Mouse (Mus musculus): ENCODE measurements around the gene Man1c1. TPM values are rescaled to one million over a fixed set of nuclear protein-coding genes. Genes with fewer than 3 reads are reported as not detected.

Gene Man1c1
- polyA plus RNA-seq, 2 experiments, result 5.1 to 9.1 TPM

DNA sequence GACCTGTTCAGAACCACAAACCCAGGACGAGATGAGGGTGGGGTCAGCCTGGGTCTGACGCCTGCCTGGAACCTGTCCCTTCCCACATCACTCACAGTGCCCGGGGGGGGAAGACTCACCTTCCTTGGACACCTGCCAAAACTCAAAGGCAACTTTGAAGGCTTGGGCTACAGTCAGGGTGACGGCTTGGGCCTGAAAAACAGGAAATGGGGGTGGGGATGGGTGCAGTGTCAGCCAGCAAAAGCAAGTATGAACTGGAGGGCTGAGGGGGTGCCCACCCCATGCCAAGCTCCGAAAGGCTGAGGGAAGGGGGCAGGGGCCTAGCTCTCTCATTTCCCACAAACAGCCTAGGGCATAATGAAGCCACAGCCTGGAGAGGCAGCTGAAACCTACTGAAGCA lies 46.2 kb upstream of the Man1c1 start:
- peaks cover 66% of the 10 kb centered on the region for H3K36me3 ChIP-seq (ENCODE audit: control insufficient read depth, insufficient read depth, low read length)

GRCm38 (mm10) chr4:134749301-134750030 lies 45.4 kb upstream of the Man1c1 start:
- ATAC-seq (ENCODE audit: low FRiP score, low read depth) (no peak), DNase-seq (ENCODE audit: low spot score) (no peak)
- Histone ChIP-seq H3K36me3 (ENCODE audit: control insufficient read depth, insufficient read depth, low read length) (peaks cover 62% of the 10 kb centered on the region), H3K27me3 (ENCODE audit: control insufficient read depth, insufficient read depth, low read length) (no peaks in the 10 kb centered on the region), H3K27ac (replicated peaks; ENCODE audit: low read depth, low read length) (no peak overlapping the region), H3K4me1 (ENCODE audit: control insufficient read depth, insufficient read depth, low read length) (peaks cover 21% of the 10 kb centered on the region), H3K9me3 (ENCODE audit: control insufficient read depth, low read length) (no peaks in the 10 kb centered on the region), H3K4me3 (replicated peaks; ENCODE audit: low read length) (no peak overlapping the region), H3K4me2 (replicated peaks; ENCODE audit: low read depth, low read length, severe bottlenecking) (no peak overlapping the region), H3K9ac (ENCODE audit: low read depth, low read length, severe bottlenecking) (no peak overlapping the region)
- TF ChIP-seq POLR2A (IDR thresholded peaks at IDR 0.05; ENCODE audit: borderline replicate concordance, extremely low read depth, insufficient read depth, insufficient read length), result no peak
- WGBS, result 65% methylated on average over 21 of the region's 21 CpGs

More for the DNA sequence above, 46.2 kb upstream of the Man1c1 start:
- H3K4me3 ChIP-seq (replicated peaks; ENCODE audit: low read length), result no peak overlapping the region
- no peak for TF ChIP-seq POLR2A (IDR thresholded peaks at IDR 0.05; ENCODE audit: borderline replicate concordance, extremely low read depth, insufficient read depth, insufficient read length)
- no peaks in the 10 kb centered on the region for H3K9me3 ChIP-seq (ENCODE audit: control insufficient read depth, low read length)
- ATAC-seq (ENCODE audit: low FRiP score, low read depth) (no peak), DNase-seq (ENCODE audit: low spot score) (no peak)
- no peaks in the 10 kb centered on the region for H3K27me3 ChIP-seq (ENCODE audit: control insufficient read depth, insufficient read depth, low read length)
- no peak overlapping the region for H3K27ac ChIP-seq (replicated peaks; ENCODE audit: low read depth, low read length)
- H3K9ac ChIP-seq (ENCODE audit: low read depth, low read length, severe bottlenecking), result no peak overlapping the region
- peaks cover 24% of the 10 kb centered on the region for H3K4me1 ChIP-seq (ENCODE audit: control insufficient read depth, insufficient read depth, low read length)
- H3K4me2 ChIP-seq (replicated peaks; ENCODE audit: low read depth, low read length, severe bottlenecking), result no peak overlapping the region
- 43% methylated on average over 5 of the region's 5 CpGs for WGBS

DNA sequence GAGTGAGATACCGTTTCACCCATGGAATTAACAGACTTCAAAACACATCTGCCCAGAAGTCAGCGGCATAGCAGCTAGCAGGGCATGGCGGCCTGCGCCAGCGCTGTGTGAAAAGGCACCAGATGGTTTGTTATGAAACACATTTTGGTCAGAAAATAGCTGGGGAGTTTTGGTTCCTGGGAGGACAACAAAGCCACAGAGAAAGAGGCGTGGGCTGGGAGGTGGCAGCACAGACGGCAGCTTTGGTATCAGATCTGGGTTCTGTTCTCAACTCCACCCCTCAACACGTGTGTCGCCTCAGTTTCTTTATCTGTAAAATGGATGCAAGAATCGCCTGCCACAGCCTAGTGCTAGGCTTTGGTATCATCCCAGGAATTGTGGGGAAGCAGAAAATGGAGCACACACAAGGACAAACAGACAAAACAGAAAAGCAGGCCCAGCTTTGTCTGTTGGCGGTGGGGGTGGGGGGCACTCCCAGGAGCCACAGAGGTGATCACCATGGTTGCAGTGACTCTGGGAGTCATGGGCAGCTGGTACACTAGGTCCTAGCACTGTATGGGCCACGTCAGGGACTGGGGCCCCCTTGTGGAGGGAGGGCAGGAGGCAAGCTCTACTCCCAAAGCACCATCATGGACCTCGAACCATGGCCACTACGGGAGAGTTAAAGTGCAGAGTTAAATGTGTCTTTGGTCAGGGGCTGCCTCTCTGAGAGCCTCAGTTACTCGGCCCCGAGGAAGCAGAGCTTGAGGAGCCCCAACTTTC lies 42.0 kb upstream of the Man1c1 start:
- WGBS, result 88% methylated on average over 16 of the region's 16 CpGs
- no peak overlapping the region for H3K27ac ChIP-seq (replicated peaks; ENCODE audit: low read depth, low read length)

DNA sequence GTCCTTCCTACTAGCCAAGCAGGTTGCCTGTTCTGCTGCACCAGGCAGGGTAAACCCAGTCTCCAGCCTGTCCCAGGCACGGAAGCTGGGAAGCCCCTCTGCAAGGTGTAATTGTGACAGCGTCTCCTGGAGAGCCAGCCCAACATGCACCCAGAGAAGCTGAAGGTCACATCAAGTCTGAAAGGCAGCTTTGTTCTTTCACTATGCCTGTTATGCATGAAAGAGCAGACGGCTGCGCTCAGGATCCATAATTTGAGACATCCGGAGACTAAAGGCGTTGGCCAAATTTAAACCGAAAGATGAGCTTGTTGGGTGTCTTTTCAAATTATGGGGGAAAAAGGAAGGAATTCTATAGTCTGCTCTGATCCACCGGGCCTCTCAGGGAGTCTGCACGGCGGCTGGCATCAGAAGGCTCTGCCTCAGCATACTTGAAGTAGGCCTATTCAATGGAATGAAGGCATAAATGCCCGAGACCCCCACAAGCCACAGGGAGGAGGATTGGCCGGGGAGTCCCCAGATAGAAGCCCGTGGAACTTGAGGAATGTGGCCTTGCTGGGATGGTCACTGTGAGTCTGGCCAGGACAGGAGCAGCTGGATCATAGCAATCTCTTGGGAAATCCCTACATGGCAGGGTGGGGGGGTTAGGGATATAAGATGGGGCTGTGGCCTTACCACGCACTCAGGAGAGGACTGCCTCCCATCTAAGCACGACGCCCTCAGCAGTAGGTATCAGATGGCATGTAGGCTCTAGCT lies 40.0 kb upstream of the Man1c1 start:
- ATAC-seq (ENCODE audit: low FRiP score, low read depth), result peak; percentile 23; the same call in 1 of the 2 replicates

More for the DNA sequence above, 42.0 kb upstream of the Man1c1 start:
- H3K27me3 ChIP-seq (ENCODE audit: control insufficient read depth, insufficient read depth, low read length), result no peaks in the 10 kb centered on the region
- ATAC-seq (ENCODE audit: low FRiP score, low read depth), result no peak
- no peak for TF ChIP-seq POLR2A (IDR thresholded peaks at IDR 0.05; ENCODE audit: borderline replicate concordance, extremely low read depth, insufficient read depth, insufficient read length)
- H3K36me3 ChIP-seq (ENCODE audit: control insufficient read depth, insufficient read depth, low read length), result peaks cover 61% of the 10 kb centered on the region
- H3K9ac ChIP-seq (ENCODE audit: low read depth, low read length, severe bottlenecking), result no peak overlapping the region
- H3K4me3 ChIP-seq (replicated peaks; ENCODE audit: low read length), result no peak overlapping the region
- DNase-seq (ENCODE audit: low spot score), result no peak
- H3K4me1 ChIP-seq (ENCODE audit: control insufficient read depth, insufficient read depth, low read length), result peaks cover 14% of the 10 kb centered on the region; the same call in 1 of the 2 replicates
- H3K4me2 ChIP-seq (replicated peaks; ENCODE audit: low read depth, low read length, severe bottlenecking), result no peak overlapping the region
- no peaks in the 10 kb centered on the region for H3K9me3 ChIP-seq (ENCODE audit: control insufficient read depth, low read length)

GRCm38 (mm10) chr4:134741949-134742348 lies 37.9 kb upstream of the Man1c1 start:
- Histone ChIP-seq H3K27me3 (ENCODE audit: control insufficient read depth, insufficient read depth, low read length) (no peaks in the 10 kb centered on the region), H3K36me3 (ENCODE audit: control insufficient read depth, insufficient read depth, low read length) (peaks cover 26% of the 10 kb centered on the region), H3K4me1 (ENCODE audit: control insufficient read depth, insufficient read depth, low read length) (peaks cover 13% of the 10 kb centered on the region), H3K27ac (replicated peaks; ENCODE audit: low read depth, low read length) (no peak overlapping the region), H3K4me3 (replicated peaks; ENCODE audit: low read length) (no peak overlapping the region), H3K4me2 (replicated peaks; ENCODE audit: low read depth, low read length, severe bottlenecking) (no peak overlapping the region), H3K9ac (ENCODE audit: low read depth, low read length, severe bottlenecking) (no peak overlapping the region), H3K9me3 (ENCODE audit: control insufficient read depth, low read length) (no peaks in the 10 kb centered on the region)
- DNase-seq (ENCODE audit: low spot score) (no peak), ATAC-seq (ENCODE audit: low FRiP score, low read depth) (no peak)
- no peak for TF ChIP-seq POLR2A (IDR thresholded peaks at IDR 0.05; ENCODE audit: borderline replicate concordance, extremely low read depth, insufficient read depth, insufficient read length)
- WGBS, result 85% methylated on average over 8 of the region's 8 CpGs

More for the DNA sequence above, 40.0 kb upstream of the Man1c1 start:
- Histone ChIP-seq H3K27ac (replicated peaks; ENCODE audit: low read depth, low read length) (no peak overlapping the region), H3K9me3 (ENCODE audit: control insufficient read depth, low read length) (no peaks in the 10 kb centered on the region), H3K27me3 (ENCODE audit: control insufficient read depth, insufficient read depth, low read length) (no peaks in the 10 kb centered on the region), H3K4me1 (ENCODE audit: control insufficient read depth, insufficient read depth, low read length) (0 out of 2 replicates have a peak, but pooled peaks cover 4% of the 10 kb centered on the region), H3K9ac (ENCODE audit: low read depth, low read length, severe bottlenecking) (no peak overlapping the region), H3K36me3 (ENCODE audit: control insufficient read depth, insufficient read depth, low read length) (peaks cover 48% of the 10 kb centered on the region), H3K4me2 (replicated peaks; ENCODE audit: low read depth, low read length, severe bottlenecking) (no peak overlapping the region), H3K4me3 (replicated peaks; ENCODE audit: low read length) (no peak overlapping the region)
- DNase-seq (ENCODE audit: low spot score), result no peak
- 70% methylated on average over 16 of the region's 16 CpGs for WGBS
- no peak for TF ChIP-seq POLR2A (IDR thresholded peaks at IDR 0.05; ENCODE audit: borderline replicate concordance, extremely low read depth, insufficient read depth, insufficient read length)

Measured in limb, embryonic 14.5 days (tissue).